Mouse (Mus musculus): ENCODE measurements around the gene Tnk2. TPM values are rescaled to one million over a fixed set of nuclear protein-coding genes. Genes with fewer than 3 reads are reported as not detected.

The Tnk2 gene
- polyA plus RNA-seq, 1 experiment from 2014 or later, result 17.7 TPM

Other genes starting within 250 kb of the Tnk2 start
- not detected in 2 replicates for gene Tm4sf19, start 243.4 kb upstream of the Tnk2 start, polyA plus RNA-seq (2015; fragmentation: Nextera tagmentation; extraction: Ambion mirVana)
- 30.1 and 38.8 TPM in 2 replicates for gene Tctex1d2, start 224.2 kb upstream of the Tnk2 start, polyA plus RNA-seq (2015; fragmentation: Nextera tagmentation; extraction: Ambion mirVana)
- 47.8 and 48.0 TPM in 2 replicates for gene Pcyt1a, start 213.0 kb upstream of the Tnk2 start, polyA plus RNA-seq (2015; fragmentation: Nextera tagmentation; extraction: Ambion mirVana)
- gene Slc51a, start 156.0 kb upstream of the Tnk2 start, polyA plus RNA-seq (2015; fragmentation: Nextera tagmentation; extraction: Ambion mirVana), result 0.27 and 0.39 TPM in 2 replicates
- not detected in 2 replicates for gene Zdhhc19, start 147.6 kb upstream of the Tnk2 start, polyA plus RNA-seq (2015; fragmentation: Nextera tagmentation; extraction: Ambion mirVana)
- 35.8 and 45.9 TPM in 2 replicates for gene Tfrc, start 35.0 kb upstream of the Tnk2 start, polyA plus RNA-seq (2015; fragmentation: Nextera tagmentation; extraction: Ambion mirVana)
- gene Muc4, start 92.0 kb downstream of the Tnk2 start, polyA plus RNA-seq (2015; fragmentation: Nextera tagmentation; extraction: Ambion mirVana), result not detected in 2 replicates
- not detected in 2 replicates for gene Muc20, start 153.6 kb downstream of the Tnk2 start, polyA plus RNA-seq (2015; fragmentation: Nextera tagmentation; extraction: Ambion mirVana)
- not detected in 2 replicates for gene Smbd1, start 166.6 kb downstream of the Tnk2 start, polyA plus RNA-seq (2015; fragmentation: Nextera tagmentation; extraction: Ambion mirVana)
- gene Fyttd1, start 233.6 kb downstream of the Tnk2 start, polyA plus RNA-seq (2015; fragmentation: Nextera tagmentation; extraction: Ambion mirVana), result 110 and 126 TPM in 2 replicates
- gene Rubcn, start 233.9 kb downstream of the Tnk2 start, polyA plus RNA-seq (2015; fragmentation: Nextera tagmentation; extraction: Ambion mirVana), result 26.2 and 29.2 TPM in 2 replicates

All from midbrain, embryonic 13.5 days (tissue).